Mouse (Mus musculus): Measurements from ENCODE around the gene Cog8. TPM values are rescaled to one million over a fixed set of nuclear protein-coding genes. Genes with fewer than 3 reads are reported as not detected.

Gene Cog8
- polyA plus RNA-seq, 1 experiment from 2014 or later, result 42.0 TPM

- no peak overlapping the region for H3K4me3 ChIP-seq
- H3K36me3 ChIP-seq (replicated peaks), result peaks cover 47% of the 10 kb centered on the region
- 90% methylated on average over 4 of the region's 4 CpGs for WGBS
- no peaks in the 10 kb centered on the region for H3K27me3 ChIP-seq (replicated peaks)
- H3K27ac ChIP-seq, result no peak overlapping the region
- no peak for ATAC-seq (replicated peaks)
- no peak overlapping the region for H3K4me2 ChIP-seq
- H3K9me3 ChIP-seq, result no peaks in the 10 kb centered on the region
- no peak overlapping the region for H3K9ac ChIP-seq
- no peaks in the 10 kb centered on the region for H3K4me1 ChIP-seq
Measured at GRCm38 (mm10) chr8:107073706-107074105, 17.2 kb upstream of the Cog8 start.

- Histone ChIP-seq H3K27ac (no peak within 1 kb of the TSS), H3K9ac (no peak within 1 kb of the TSS), H3K27me3 (replicated peaks) (no peaks in the 10 kb centered on the region), H3K4me2 (no peak within 1 kb of the TSS), H3K9me3 (no peaks in the 10 kb centered on the region), H3K36me3 (replicated peaks) (no peaks in the 10 kb centered on the region; the same call in 1 of the 2 replicates), H3K4me3 (no peak within 1 kb of the TSS), H3K4me1 (no peaks in the 10 kb centered on the region)
- WGBS, result 69% methylated on average over 17 of the region's 17 CpGs
- no peak for ATAC-seq (replicated peaks)
Measured at GRCm38 (mm10) chr8:107065511-107066496, 9.3 kb upstream of the Cog8 start, which contains the start of gene Tmed6. TSS of gene Tmed6 (minus strand) at chr8:107065644.

GRCm38 (mm10) chr8:107062613-107063012 is 6.1 kb upstream of the Cog8 start:
- no peaks in the 10 kb centered on the region for H3K9me3 ChIP-seq
- ATAC-seq (replicated peaks), result no peak
- WGBS, result 91% methylated on average over 1 of the region's 1 CpGs

DNA sequence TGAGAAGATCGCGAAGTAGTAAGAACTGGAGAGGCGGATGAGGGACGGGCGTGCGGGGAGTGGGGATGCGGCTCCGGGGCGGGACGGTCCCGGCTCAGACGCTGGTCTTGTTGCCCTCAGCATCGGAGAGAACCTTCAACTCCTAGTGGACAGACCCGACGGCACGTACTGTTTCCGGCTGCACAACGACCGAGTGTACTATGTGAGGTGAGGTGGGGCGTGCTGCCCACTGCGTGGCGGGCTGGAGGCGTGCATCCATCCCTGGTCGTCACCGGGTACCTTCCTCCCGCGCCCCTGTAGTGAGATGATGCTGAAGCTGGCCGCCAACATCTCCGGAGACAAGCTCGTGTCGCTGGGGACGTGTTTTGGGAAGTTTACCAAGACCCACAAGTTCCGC is 482 bp upstream of the Cog8 start:
- Histone ChIP-seq H3K4me1 (peaks cover 25% of the 10 kb centered on the region), H3K9me3 (no peaks in the 10 kb centered on the region), H3K27ac (peak overlapping the region; percentile 58), H3K4me3 (peak overlapping the region; percentile 94), H3K27me3 (replicated peaks) (no peaks in the 10 kb centered on the region), H3K36me3 (replicated peaks) (peaks cover 23% of the 10 kb centered on the region), H3K9ac (peak overlapping the region; percentile 67), H3K4me2 (peak overlapping the region; percentile 73)
- peak; percentile 74 for ATAC-seq (replicated peaks)
- WGBS, result 1% methylated on average over 33 of the region's 33 CpGs

More at GRCm38 (mm10) chr8:107062613-107063012, 6.1 kb upstream of the Cog8 start:
- no peak overlapping the region for H3K4me2 ChIP-seq
- H3K36me3 ChIP-seq (replicated peaks), result peaks cover 7% of the 10 kb centered on the region; the same call in 1 of the 2 replicates
- H3K27ac ChIP-seq, result no peak overlapping the region
- no peak overlapping the region for H3K4me3 ChIP-seq
- H3K4me1 ChIP-seq, result peaks cover 4% of the 10 kb centered on the region
- no peaks in the 10 kb centered on the region for H3K27me3 ChIP-seq (replicated peaks)
- no peak overlapping the region for H3K9ac ChIP-seq

GRCm38 (mm10) chr8:107052046-107052445 is 4.4 kb downstream of the Cog8 start:
- H3K36me3 ChIP-seq (replicated peaks), result peaks cover 35% of the 10 kb centered on the region
- H3K9me3 ChIP-seq, result no peaks in the 10 kb centered on the region
- WGBS, result 97% methylated on average over 8 of the region's 8 CpGs
- no peaks in the 10 kb centered on the region for H3K27me3 ChIP-seq (replicated peaks)
- peaks cover 36% of the 10 kb centered on the region for H3K4me1 ChIP-seq
- H3K27ac ChIP-seq, result no peak overlapping the region
- H3K9ac ChIP-seq, result no peak overlapping the region
- H3K4me2 ChIP-seq, result no peak overlapping the region
- no peak overlapping the region for H3K4me3 ChIP-seq
- ATAC-seq (replicated peaks), result no peak

DNA sequence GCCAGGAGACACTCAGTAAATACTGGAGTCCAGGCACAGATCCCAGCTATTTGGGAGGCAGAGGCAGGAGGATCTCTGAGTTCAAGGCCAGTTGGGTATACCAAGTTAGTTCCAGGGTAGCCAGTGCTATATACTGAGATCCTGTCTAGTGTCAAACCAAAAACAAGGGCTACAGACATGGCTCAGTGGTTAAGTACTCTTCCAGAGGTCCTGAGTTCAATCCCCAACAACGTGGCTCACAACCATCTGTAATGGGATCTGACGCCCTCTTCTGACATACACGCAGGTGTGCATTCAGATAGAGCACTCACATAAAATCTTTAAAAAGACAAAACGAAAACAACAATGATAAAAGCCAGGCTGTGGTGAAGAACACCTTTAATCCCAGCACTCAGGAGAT is 7.0 kb downstream of the Cog8 start:
- Histone ChIP-seq H3K27me3 (replicated peaks) (no peaks in the 10 kb centered on the region), H3K27ac (no peak overlapping the region), H3K4me2 (peak overlapping the region; percentile 96), H3K9me3 (no peaks in the 10 kb centered on the region), H3K4me1 (peaks cover 22% of the 10 kb centered on the region), H3K4me3 (peak overlapping the region; percentile 71), H3K36me3 (replicated peaks) (peaks cover 60% of the 10 kb centered on the region), H3K9ac (no peak overlapping the region)
- ATAC-seq (replicated peaks), result no peak
- WGBS, result 97% methylated on average over 4 of the region's 4 CpGs

DNA sequence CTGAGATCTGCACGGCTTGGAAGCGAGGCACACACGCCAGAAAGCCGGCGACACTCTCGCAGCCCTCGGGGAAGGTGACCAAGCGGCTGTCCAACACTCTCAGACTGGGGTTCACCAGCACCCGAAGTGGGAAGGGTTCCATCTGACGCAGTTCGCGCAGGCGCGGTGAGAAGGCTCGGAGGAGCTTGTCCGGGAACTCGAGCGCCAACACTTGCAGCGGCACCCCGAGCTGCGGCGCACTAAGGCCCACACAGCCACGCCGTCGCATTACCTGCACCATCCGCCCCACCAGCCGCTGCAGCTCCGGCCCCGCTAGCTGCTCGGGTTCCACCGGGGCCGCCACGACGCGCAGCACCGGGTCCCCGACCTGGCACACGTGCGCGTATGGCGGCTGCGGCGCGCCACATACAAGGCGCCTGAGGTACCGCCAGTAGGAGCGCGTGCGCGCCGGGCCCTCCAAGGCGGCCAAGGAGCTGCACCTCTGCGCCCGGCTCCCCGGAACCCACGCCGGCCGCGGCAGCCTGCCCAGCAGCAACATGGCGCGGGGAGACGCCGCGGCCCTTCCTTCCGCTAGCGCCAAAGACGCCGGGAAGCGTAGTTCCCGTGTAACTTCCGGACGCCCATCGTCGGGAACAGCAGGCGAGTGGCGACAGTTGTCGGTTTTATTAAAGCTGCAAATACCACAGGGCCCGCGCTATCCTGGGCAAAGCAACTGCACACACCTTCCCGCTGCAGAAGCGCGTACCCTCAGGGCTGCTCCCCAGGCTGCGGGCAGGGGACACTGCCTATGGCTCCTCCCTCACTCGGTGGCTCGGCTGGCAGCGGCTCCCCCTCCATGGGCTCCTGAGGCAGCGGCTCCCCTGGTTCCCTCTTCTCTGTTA is 8.2 kb downstream of the Cog8 start, which contains the start of gene Pdf:
Gene Pdf (minus strand): TSS at position 554 of the 881 bp plus-strand sequence.
- H3K27me3 ChIP-seq (replicated peaks), result no peaks in the 10 kb centered on the region
- peak within 1 kb of the TSS; percentile 71 for H3K4me3 ChIP-seq
- peaks cover 66% of the 10 kb centered on the region for H3K36me3 ChIP-seq (replicated peaks)
- peak; percentile 89 for ATAC-seq (replicated peaks)
- H3K9ac ChIP-seq, result peak within 1 kb of the TSS; percentile 55
- no peaks in the 10 kb centered on the region for H3K9me3 ChIP-seq
- H3K4me1 ChIP-seq, result peaks cover 22% of the 10 kb centered on the region
- peak within 1 kb of the TSS; percentile 86 for H3K27ac ChIP-seq
- H3K4me2 ChIP-seq, result peak within 1 kb of the TSS; percentile 96
- under 1% methylated on average over 87 of the region's 87 CpGs for WGBS

GRCm38 (mm10) chr8:107046976-107047375 is 9.5 kb downstream of the Cog8 start:
- Histone ChIP-seq H3K27ac (no peak overlapping the region), H3K4me3 (no peak overlapping the region), H3K4me1 (peaks cover 22% of the 10 kb centered on the region), H3K36me3 (replicated peaks) (peaks cover 69% of the 10 kb centered on the region), H3K27me3 (replicated peaks) (no peaks in the 10 kb centered on the region), H3K9ac (no peak overlapping the region), H3K9me3 (no peaks in the 10 kb centered on the region), H3K4me2 (peak overlapping the region; percentile 96; the same call in 1 of the 2 replicates)
- WGBS, result 91% methylated on average over 5 of the region's 5 CpGs
- no peak for ATAC-seq (replicated peaks)

GRCm38 (mm10) chr8:107045478-107045877 is 11.0 kb downstream of the Cog8 start:
- no peak overlapping the region for H3K4me3 ChIP-seq
- no peak for ATAC-seq (replicated peaks)
- H3K9ac ChIP-seq, result no peak overlapping the region
- peaks cover 65% of the 10 kb centered on the region for H3K36me3 ChIP-seq (replicated peaks)
- WGBS, result 94% methylated on average over 6 of the region's 6 CpGs
- H3K27me3 ChIP-seq (replicated peaks), result no peaks in the 10 kb centered on the region
- peaks cover 22% of the 10 kb centered on the region for H3K4me1 ChIP-seq
- H3K9me3 ChIP-seq, result no peaks in the 10 kb centered on the region
- H3K4me2 ChIP-seq, result no peak overlapping the region
- no peak overlapping the region for H3K27ac ChIP-seq

DNA sequence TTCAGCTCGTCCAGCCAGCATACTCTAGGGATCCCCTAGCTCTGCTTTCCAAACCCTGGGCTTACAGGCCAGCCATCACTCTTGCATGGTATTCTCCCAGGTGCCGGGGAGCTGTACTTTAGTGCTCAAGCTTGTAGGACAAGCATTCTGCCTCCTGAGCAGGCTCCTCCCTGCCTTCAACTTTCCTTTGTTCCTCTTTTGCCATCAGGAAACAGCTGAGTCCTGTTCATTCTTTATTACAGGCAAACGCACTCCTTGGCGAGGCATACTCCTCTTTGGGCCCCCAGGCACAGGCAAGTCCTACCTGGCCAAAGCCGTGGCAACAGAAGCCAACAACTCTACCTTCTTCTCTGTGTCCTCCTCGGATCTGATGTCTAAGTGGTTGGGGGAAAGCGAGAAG is 15.9 kb downstream of the Cog8 start:
- H3K9ac ChIP-seq, result no peak overlapping the region
- no peaks in the 10 kb centered on the region for H3K4me1 ChIP-seq
- 86% methylated on average over 7 of the region's 7 CpGs for WGBS
- no peak for ATAC-seq (replicated peaks)
- H3K4me2 ChIP-seq, result no peak overlapping the region
- peaks cover 71% of the 10 kb centered on the region for H3K36me3 ChIP-seq (replicated peaks)
- H3K4me3 ChIP-seq, result no peak overlapping the region
- no peak overlapping the region for H3K27ac ChIP-seq
- no peaks in the 10 kb centered on the region for H3K9me3 ChIP-seq
- no peaks in the 10 kb centered on the region for H3K27me3 ChIP-seq (replicated peaks)

DNA sequence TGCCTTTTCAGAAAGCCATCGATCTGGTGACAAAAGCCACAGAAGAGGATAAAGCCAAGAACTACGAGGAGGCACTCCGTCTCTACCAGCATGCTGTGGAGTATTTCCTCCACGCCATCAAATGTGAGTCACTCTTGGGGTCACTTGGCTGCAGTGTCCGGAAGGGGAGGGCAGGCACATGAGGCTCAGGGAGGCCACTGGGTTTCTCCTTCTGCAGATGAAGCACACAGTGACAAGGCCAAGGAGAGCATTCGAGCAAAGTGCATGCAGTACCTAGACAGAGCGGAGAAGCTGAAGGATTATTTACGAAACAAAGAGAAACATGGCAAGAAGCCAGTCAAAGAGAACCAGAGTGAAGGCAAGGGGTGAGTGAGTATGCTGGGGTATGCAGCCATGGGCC is 19.9 kb downstream of the Cog8 start:
- Histone ChIP-seq H3K9ac (no peak overlapping the region), H3K27me3 (replicated peaks) (no peaks in the 10 kb centered on the region), H3K36me3 (replicated peaks) (peaks cover 35% of the 10 kb centered on the region), H3K9me3 (no peaks in the 10 kb centered on the region), H3K27ac (no peak overlapping the region), H3K4me3 (no peak overlapping the region), H3K4me1 (peaks cover 24% of the 10 kb centered on the region), H3K4me2 (no peak overlapping the region)
- WGBS, result 82% methylated on average over 8 of the region's 8 CpGs
- ATAC-seq (replicated peaks), result no peak

GRCm38 (mm10) chr8:107035641-107036040 is 20.8 kb downstream of the Cog8 start:
- Histone ChIP-seq H3K36me3 (replicated peaks) (peaks cover 28% of the 10 kb centered on the region), H3K27me3 (replicated peaks) (no peaks in the 10 kb centered on the region), H3K4me1 (peaks cover 24% of the 10 kb centered on the region), H3K9me3 (no peaks in the 10 kb centered on the region), H3K4me2 (no peak overlapping the region), H3K9ac (no peak overlapping the region), H3K4me3 (no peak overlapping the region), H3K27ac (no peak overlapping the region)
- no peak for ATAC-seq (replicated peaks)
- WGBS, result 91% methylated on average over 3 of the region's 3 CpGs

Data from midbrain, embryonic 15.5 days (tissue).